Mouse (Mus musculus) kidney, postnatal 14 days (tissue): ENCODE measurements around the gene Zfp931.
"Not testable (repeated sequence)": the region's sequence is repeated elsewhere in the genome, so short reads cannot be mapped to it uniquely, and the experiment has no call there.

ENCODE experiments used
- DNase-seq: peaks from one replicate; pipeline ENCODE4 v3.0.0; 2022; ENCODE audit warnings: mixed read lengths

Gene Zfp931

GRCm38 (mm10) chr2:178078166-178078717 lies at the start of gene Zfp931:
Zfp931 (minus strand) TSS chr2:178078476.
- DNase-seq, result not testable (repeated sequence)

DNA sequence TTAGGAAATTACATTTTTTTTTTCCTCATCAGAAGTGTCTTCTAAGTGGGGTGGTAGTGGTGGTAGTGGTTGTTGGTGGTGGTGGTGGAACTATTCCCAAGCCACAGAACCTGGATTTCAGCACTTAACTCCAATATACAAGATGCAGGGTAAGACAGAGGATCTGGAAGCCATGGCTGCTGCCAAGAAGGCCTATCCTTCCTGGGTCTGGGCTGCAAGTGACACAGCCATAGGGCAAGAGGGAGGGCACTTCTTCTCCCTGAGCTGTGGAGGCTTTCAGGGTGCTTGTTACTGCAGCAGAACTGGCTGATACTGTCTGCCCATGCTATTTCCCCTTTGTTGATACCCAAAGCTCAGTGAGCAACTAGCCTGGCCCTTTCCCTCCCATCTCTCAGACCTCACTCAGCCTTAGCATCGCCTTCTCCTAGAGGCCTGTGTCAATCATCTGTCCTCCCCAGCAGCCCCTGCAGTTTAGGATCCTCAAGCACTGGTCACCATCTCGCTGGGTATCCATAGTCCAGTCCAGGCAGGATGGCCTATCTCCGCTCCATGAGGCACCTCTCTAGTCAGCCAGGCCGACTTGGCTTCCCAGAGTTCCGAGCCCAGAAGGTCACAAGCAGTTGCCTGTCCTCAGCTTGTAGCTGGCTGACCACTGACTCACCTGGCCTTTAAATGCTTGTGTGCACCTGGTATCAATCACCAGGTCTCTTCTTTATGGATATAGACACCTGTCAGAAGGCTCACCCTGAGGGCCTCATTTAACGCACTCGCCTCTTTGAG lies 48.0 kb upstream of the Zfp931 start:
- DNase-seq, result no peak

DNA sequence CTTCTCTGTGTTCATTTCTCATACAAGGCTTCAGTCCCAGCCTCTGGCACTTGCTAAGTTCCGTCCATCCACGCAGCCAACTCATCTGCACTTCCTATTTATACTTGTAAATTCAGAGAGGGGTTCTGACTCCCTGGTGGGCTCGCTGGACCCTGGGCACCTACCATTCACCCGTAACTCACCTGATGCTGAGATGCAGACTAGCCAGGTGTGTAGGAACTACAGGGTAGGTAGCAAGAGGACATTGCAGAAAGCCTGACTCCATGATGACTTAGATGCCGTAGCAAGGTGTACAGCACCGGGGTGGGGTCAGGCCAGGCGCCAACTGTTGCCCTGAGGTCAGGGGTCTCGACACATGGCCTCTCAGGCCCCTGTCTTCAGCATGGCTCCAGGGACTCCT lies 47.2 kb upstream of the Zfp931 start:
- no peak for DNase-seq

DNA sequence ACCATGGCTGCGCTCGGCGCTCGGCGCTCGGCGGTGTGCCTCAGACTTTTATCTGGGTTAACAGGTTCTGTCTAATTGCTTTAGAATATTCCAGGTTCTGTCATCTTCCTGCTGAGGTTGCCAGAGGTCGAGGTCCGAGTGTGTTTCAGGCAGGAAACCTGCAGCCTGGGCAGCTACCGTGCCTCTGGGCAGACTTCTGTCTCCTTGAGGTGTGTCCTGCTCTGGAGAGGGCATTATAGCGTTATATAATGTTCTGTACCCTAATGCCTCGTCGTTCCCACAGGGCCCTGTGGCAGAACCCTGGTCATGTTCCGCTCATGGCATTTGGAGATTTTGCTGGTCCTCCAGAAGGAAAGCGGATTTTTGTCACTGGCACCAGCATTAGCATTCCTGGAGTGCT lies 45.2 kb upstream of the Zfp931 start:
- no peak for DNase-seq

- DNase-seq, result no peak
These were observed 43.8 kb upstream of the Zfp931 start for GRCm38 (mm10) chr2:178121946-178122665.

GRCm38 (mm10) chr2:178121375-178121688 lies 43.1 kb upstream of the Zfp931 start:
- DNase-seq, result no peak

- no peak for DNase-seq
These were observed 42.5 kb upstream of the Zfp931 start for GRCm38 (mm10) chr2:178120651-178121374.

DNA sequence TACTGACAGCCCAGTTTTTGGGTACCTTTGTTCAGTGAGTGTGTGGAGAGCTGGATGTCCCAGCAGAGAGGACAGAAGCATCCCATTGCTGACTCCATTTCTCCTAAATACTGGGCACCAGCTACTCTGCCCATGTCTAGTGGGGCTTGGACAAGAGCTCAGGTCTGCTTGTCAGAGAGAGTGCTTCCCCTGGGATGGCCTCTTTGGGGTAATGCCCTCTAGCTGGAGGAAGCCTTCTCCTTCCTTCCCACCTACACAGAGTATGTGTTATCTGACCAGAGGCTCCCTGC lies 42.0 kb upstream of the Zfp931 start:
- no peak for DNase-seq

GRCm38 (mm10) chr2:178119561-178120355 lies 41.5 kb upstream of the Zfp931 start:
- no peak for DNase-seq

DNA sequence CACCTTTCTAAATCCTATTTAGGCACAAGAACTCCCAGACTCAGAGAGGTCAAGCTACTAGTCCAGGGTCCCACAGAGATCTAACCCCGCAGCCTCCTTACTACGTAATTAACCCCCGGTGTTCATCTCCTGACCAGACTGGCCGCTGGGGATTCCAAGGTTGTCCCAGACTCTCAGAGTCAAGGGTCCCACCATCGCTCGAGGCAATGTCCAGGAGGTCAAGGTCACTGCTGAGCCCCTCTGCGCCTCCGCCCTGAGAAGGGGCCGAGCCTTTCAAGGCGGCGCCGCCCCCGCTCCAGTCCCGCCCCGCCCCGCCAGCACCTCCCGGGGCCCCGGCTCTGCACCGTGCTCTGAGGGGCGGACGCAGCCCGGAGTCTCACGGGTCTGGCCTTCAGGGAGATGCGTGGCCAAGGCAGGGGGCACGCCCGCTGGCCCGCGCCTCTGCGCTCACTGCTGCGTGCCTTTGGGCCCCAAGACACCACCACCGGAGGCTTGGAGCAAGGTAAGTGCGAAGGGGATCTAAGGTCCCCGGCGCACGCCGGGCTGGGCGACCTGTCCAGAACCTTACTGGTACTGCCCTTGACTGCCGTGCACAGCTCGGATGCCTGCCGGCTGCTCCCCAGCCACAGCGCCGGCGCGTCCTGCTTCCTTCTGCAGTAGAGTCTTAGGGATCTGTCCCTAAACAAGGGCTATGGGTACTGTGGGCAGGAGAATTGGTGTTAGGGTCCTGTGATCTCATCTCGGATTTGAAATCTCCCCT lies 40.7 kb upstream of the Zfp931 start, which contains the start of gene Phactr3:
Phactr3 (plus strand) TSS at position 175 of the 760 bp plus-strand sequence.
- DNase-seq, result no peak

GRCm38 (mm10) chr2:178117946-178118345 lies 39.7 kb upstream of the Zfp931 start:
- DNase-seq, result peak; percentile 44

DNA sequence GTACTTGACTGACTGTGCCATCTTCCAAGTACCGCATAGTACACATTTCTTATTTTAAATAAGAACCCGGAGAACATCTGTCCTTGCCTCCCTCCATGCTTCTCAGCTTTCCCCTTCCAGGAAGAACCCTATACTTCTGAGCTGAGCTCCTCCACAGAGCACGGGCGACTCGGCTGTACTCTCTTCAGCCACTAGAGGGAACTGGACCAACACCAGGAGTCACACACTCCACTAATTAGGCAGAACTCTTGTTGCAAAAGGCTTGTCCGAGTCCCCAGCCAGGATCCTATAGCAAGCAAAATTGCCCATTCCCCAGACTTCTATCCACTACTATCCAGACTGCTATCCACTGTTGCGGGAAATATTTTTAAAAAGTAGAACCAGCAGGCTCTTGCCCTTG lies 23.7 kb upstream of the Zfp931 start:
- peak; percentile 47 for DNase-seq

DNA sequence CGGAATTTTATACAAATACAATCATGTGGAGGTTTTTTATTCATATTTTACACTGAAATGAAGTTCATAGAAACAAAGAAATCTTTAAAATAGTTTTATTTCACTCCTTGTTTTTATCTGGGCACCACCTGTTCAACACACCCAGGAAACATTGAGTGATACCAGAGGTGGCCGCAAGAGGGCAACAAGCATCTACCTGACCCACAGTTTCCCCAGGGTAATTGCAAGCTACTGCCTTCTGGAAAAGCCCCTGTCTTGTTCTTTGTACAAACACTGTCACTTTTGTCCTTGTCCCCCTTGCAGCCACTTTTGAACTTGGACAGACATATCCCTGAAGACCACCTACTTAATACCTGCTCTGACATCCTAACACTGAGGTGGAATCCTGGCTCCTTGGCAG lies 19.7 kb upstream of the Zfp931 start:
- DNase-seq, result peak; percentile 42

- DNase-seq, result no peak
These were observed 11.3 kb upstream of the Zfp931 start for GRCm38 (mm10) chr2:178089586-178089985.

- DNase-seq, result peak; percentile 63
These were observed 20.1 kb downstream of the Zfp931 start for GRCm38 (mm10) chr2:178058195-178058594.

DNA sequence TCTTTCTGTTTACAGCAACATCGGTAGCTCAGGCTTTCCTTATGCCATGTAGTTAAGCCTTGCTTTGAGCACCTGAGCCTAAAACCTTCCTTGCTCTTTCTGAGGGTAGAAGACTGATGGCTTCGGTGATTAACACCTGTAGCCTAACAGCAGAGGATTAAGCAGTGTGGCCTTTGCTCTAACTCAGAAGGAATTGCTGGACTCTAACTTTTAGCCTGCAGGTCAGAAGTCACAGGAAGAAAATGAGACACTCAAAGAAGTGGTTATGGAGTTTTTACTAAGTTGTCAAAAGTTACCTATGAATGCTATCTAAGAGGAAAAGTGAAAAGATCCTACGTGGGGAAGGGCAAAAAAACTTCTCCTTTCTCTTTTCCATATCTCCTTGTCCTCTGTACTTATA lies 50.7 kb downstream of the Zfp931 start:
- not testable (repeated sequence) for DNase-seq

DNA sequence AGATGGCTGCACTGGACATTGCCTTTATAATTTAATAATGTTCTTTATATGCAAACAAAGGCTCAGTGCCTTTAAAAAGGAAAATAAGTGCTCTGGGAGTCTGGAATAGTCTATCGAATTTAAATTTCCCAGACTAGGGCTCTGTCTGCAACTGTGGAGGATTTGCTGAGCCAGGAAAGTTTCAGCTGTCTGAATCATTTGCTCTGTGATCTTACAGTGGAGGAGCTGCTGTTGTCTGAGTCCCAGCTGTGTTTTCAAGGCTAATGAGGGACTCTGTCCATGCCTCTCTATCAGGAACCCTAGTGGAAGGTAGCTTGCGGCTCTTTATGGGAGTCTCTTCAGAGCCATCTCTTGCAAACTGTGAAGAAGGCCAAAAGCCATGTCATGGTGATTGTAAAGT lies 54.4 kb downstream of the Zfp931 start:
- DNase-seq, result not testable (repeated sequence)

GRCm38 (mm10) chr2:178023011-178023611 lies 55.2 kb downstream of the Zfp931 start, which contains the start of gene Zfp971:
Zfp971 (plus strand) TSS chr2:178023284.
- DNase-seq, result peak; percentile 73

GRCm38 (mm10) chr2:178020773-178021172 lies 57.5 kb downstream of the Zfp931 start:
- not testable (repeated sequence) for DNase-seq

DNA sequence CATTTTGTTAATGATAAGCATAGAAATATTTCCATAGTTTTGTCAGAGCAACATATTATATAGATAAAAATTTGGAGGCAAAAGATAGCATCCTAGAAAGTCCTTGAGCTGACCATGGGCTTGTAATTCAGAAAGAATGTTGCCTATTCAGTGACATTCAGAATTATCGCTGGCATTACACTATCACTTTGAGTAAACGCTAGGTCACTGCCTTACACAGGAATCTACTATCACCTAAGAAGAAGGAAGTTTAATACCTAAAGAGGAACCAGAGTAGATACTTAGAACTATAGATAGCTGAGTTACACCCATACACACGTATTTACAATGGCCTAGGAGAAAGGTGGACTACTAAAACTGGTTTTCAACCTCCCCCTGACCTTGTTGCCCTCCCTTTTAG lies 58.8 kb downstream of the Zfp931 start:
- not testable (repeated sequence) for DNase-seq
